Mouse (Mus musculus): ENCODE data around the gene Osbpl7. TPM values are rescaled to one million over a fixed set of nuclear protein-coding genes. Genes with fewer than 3 reads are reported as not detected.

Gene Osbpl7
- total RNA-seq, 2 experiments from 2014 or later: 3.4 to 6.4 TPM

- no peak for DNase-seq
Observed at GRCm38 (mm10) chr11:97038881-97039280, 11.5 kb upstream of the Osbpl7 start.

GRCm38 (mm10) chr11:97040301-97041021 is 10.0 kb upstream of the Osbpl7 start:
- no peak for DNase-seq

GRCm38 (mm10) chr11:97041022-97041899 is 9.2 kb upstream of the Osbpl7 start, which contains the start of the genes Lrrc46 and Mrpl10:
Gene Lrrc46, minus strand, starts transcription at chr11:97041407.
Gene Mrpl10, plus strand, starts transcription at chr11:97041560.
- DNase-seq: peak; percentile 94

- DNase-seq: no peak
Observed at GRCm38 (mm10) chr11:97044902-97045301, 5.5 kb upstream of the Osbpl7 start.

GRCm38 (mm10) chr11:97045861-97046260 is 4.6 kb upstream of the Osbpl7 start:
- no peak for DNase-seq

GRCm38 (mm10) chr11:97048090-97048650 is 2.3 kb upstream of the Osbpl7 start:
- DNase-seq: no peak

GRCm38 (mm10) chr11:97049492-97050085 is 839 bp upstream of the Osbpl7 start:
- no peak for DNase-seq

- no peak for DNase-seq
Observed at GRCm38 (mm10) chr11:97050944-97051586, 637 bp downstream of the Osbpl7 start.

- DNase-seq: no peak
Observed at GRCm38 (mm10) chr11:97052219-97052646, 1.8 kb downstream of the Osbpl7 start.

- no peak for DNase-seq
Observed at GRCm38 (mm10) chr11:97063274-97063920, 13.0 kb downstream of the Osbpl7 start.

- no peak for DNase-seq
Observed at GRCm38 (mm10) chr11:97063921-97064295, 13.5 kb downstream of the Osbpl7 start.

GRCm38 (mm10) chr11:97065538-97066295 is 15.3 kb downstream of the Osbpl7 start:
- no peak for DNase-seq

GRCm38 (mm10) chr11:97066656-97067360 is 16.4 kb downstream of the Osbpl7 start:
- no peak for DNase-seq

GRCm38 (mm10) chr11:97069333-97069732 is 18.9 kb downstream of the Osbpl7 start:
- no peak for DNase-seq

GRCm38 (mm10) chr11:97069770-97070169 is 19.3 kb downstream of the Osbpl7 start:
- DNase-seq: no peak

GRCm38 (mm10) chr11:97071129-97071528 is 20.7 kb downstream of the Osbpl7 start:
- DNase-seq: no peak

GRCm38 (mm10) chr11:97072533-97072932 is 22.1 kb downstream of the Osbpl7 start:
- peak; percentile 42 for DNase-seq

- no peak for DNase-seq
Observed at GRCm38 (mm10) chr11:97074235-97074634, 23.8 kb downstream of the Osbpl7 start.

- no peak for DNase-seq
Observed at GRCm38 (mm10) chr11:97078751-97079150, 28.3 kb downstream of the Osbpl7 start.

- DNase-seq: no peak
Observed at GRCm38 (mm10) chr11:97080291-97080690, 29.9 kb downstream of the Osbpl7 start.

All from gastrocnemius, postnatal 10 days (tissue).